Mouse (Mus musculus) frontal cortex, adult 2 months (tissue): ENCODE results near the gene Pnmt. TPM values are rescaled to one million over a fixed set of nuclear protein-coding genes. Genes with fewer than 3 reads are reported as not detected.
A peak's percentile ranks its signal among the peaks of the same experiment; 100 is the strongest.
"Not testable (repeated sequence)": the region's sequence is repeated elsewhere in the genome, so short reads cannot be mapped to it uniquely, and the experiment has no call there.

Experiments
- DNase-seq, 2 experiments: peaks; one replicate each; pipeline ENCODE4 v3.0.0; 2022; ENCODE audit warnings: low spot score in 1 of 2; ENCODE audit errors: extremely low spot score in 1 of 2
- polyA plus RNA-seq: library from polyadenylated mRNA; depleted of rRNA; stranded (reverse); fragments of >200 nt; gene quantifications from 2 replicates; pipeline ENCODE4 v1.2.3, GENCODE M21; 2012

Pnmt gene
- polyA plus RNA-seq, 1 experiment, result 1.1 TPM

GRCm38 (mm10) chr11:98357396-98358160 lies 28.7 kb upstream of the Pnmt start:
- no peak for DNase-seq

- DNase-seq, result peak; percentile 46 to 85
Measured at GRCm38 (mm10) chr11:98358161-98359083, 27.8 kb upstream of the Pnmt start, which contains the start of gene Stard3. Stard3 (plus strand) TSS chr11:98358368.

- DNase-seq, result no peak
Measured at GRCm38 (mm10) chr11:98360866-98361521, 25.3 kb upstream of the Pnmt start.

- DNase-seq, result no peak
Measured at GRCm38 (mm10) chr11:98363817-98364216, 22.4 kb upstream of the Pnmt start.

GRCm38 (mm10) chr11:98364410-98364809 lies 21.8 kb upstream of the Pnmt start:
- no peak for DNase-seq

GRCm38 (mm10) chr11:98366290-98366689 lies 20.0 kb upstream of the Pnmt start:
- DNase-seq, result no peak

GRCm38 (mm10) chr11:98367171-98367862 lies 18.9 kb upstream of the Pnmt start:
- peak; percentile 59 to 68 for DNase-seq

GRCm38 (mm10) chr11:98367863-98368186 lies 18.4 kb upstream of the Pnmt start:
- no peak for DNase-seq

- no peak for DNase-seq
Measured at GRCm38 (mm10) chr11:98369337-98369736, 16.9 kb upstream of the Pnmt start.

- DNase-seq, result no peak
Measured at GRCm38 (mm10) chr11:98370588-98370987, 15.7 kb upstream of the Pnmt start.

- no peak for DNase-seq
Measured at GRCm38 (mm10) chr11:98371556-98372240, 14.6 kb upstream of the Pnmt start.

GRCm38 (mm10) chr11:98372406-98372805 lies 13.8 kb upstream of the Pnmt start:
- DNase-seq, result peak in 1 of 2 experiments; percentile 83

GRCm38 (mm10) chr11:98373244-98373643 lies 13.0 kb upstream of the Pnmt start:
- no peak for DNase-seq

GRCm38 (mm10) chr11:98374266-98374665 lies 12.0 kb upstream of the Pnmt start:
- DNase-seq, result no peak

- DNase-seq, result no peak
Measured at GRCm38 (mm10) chr11:98376756-98377155, 9.5 kb upstream of the Pnmt start.

- no peak for DNase-seq
Measured at GRCm38 (mm10) chr11:98377787-98378186, 8.5 kb upstream of the Pnmt start.

GRCm38 (mm10) chr11:98379379-98379778 lies 6.9 kb upstream of the Pnmt start:
- DNase-seq, result no peak

GRCm38 (mm10) chr11:98380106-98380505 lies 6.1 kb upstream of the Pnmt start:
- DNase-seq, result no peak

GRCm38 (mm10) chr11:98381651-98382050 lies 4.6 kb upstream of the Pnmt start:
- DNase-seq, result no peak

GRCm38 (mm10) chr11:98382405-98382804 lies 3.8 kb upstream of the Pnmt start:
- DNase-seq, result not testable (repeated sequence)
